Mouse (Mus musculus): ENCODE data around the gene Gcnt3.
A peak's percentile ranks its signal among the peaks of the same experiment; 100 is the strongest.

The Gcnt3 gene

DNA sequence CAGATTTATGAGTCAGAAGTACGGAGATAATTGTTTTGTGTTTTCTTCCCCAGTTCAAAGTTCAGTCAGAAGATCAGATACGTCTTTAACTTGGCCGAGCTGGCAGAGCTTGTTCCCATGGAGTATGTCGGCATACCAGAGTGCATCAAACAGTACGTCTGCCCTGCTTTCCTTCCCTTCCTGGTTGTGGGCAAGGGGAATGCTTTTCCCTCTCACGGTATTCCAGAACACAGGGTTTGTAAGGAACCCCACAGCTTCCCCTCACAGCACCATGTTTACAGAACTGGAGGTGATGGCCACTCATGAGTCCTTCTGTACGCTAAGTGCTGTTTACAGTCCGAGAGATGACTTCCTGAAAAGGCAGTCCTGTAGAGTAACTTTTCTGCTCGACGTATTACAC, 34.4 kb downstream of the Gcnt3 start:
- DNase-seq (ENCODE audit: low read depth, low spot score): no peak

DNA sequence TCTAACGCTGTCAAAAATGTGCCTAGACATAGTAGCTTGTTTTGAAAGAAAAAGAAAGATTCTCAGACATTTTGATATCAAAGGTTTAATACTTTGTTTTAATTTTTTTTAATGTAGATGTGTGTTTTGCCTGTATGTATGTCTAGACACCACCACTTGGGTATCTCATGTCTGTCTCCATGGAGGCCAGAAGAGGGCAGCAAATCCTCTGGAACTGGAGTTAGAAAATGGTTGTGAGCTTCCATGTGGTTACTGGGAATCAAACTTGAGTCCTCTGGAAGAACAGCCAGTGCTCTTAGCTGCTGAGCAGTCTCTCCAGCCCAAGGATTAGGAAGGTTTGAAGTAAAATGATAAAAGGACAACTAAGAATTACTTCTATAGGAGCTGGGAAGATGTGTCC, 38.6 kb downstream of the Gcnt3 start:
- peak; percentile 65 for DNase-seq (ENCODE audit: low read depth, low spot score)

DNA sequence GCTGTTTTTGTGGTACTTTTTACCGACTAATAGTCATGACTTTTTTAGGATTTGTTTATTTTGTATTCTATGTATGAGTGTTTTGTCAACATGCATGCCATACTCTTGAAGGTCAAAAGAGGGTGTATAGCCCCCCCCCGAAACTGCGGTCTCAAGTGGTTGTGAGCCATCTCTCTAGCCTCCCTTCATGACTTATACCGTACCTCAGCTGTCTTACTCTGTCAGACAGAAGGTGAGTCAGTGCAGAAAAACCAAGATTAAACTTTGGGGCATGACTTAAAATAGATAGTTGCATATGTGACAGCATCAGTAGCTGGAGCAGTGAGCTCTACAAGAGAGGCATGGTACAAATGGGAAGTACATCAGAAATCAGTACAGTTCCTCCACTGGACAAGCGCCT, 43.3 kb downstream of the Gcnt3 start:
- no peak for DNase-seq (ENCODE audit: low read depth, low spot score)

DNA sequence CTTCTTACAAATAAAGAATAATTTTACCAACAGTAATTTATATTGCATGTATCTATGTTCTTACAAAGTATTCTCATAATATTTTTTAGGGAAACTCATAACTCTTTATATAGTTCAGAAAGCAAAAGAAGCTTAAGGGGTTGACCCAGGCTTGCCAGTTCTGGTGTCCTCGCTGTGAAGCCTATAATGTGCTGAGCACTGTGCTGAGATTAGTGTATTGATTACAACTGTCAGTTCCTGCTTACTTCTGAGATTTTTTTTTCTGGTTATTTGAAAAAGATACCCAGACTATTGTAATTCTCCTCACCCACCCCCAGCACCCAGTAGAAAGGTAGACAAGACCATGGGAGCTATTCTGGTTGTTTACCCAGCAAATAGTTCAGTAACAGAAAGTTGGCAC, 44.4 kb downstream of the Gcnt3 start:
- no peak for DNase-seq (ENCODE audit: low read depth, low spot score)

DNA sequence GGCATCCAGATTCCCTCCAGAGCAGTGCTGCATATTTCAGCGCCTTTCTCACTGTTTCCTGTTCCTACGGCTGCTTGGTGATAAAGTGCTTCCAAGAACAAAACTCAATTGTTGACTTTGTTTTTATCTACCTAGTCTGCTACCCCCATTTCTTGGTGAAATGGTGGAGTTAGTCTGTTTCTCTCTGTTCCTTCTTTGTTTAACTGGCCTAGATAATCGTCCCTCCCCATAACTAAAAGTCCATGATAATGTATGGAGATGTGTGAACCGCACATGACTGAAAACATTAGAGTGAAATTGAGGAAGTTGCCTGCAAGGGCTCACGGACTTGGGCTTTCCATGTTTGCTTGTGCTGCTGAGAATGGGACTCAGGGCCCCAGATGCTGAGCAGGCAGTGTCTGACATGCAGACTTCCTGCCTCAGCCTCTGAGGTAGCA, 45.0 kb downstream of the Gcnt3 start:
- DNase-seq (ENCODE audit: low read depth, low spot score): no peak

DNA sequence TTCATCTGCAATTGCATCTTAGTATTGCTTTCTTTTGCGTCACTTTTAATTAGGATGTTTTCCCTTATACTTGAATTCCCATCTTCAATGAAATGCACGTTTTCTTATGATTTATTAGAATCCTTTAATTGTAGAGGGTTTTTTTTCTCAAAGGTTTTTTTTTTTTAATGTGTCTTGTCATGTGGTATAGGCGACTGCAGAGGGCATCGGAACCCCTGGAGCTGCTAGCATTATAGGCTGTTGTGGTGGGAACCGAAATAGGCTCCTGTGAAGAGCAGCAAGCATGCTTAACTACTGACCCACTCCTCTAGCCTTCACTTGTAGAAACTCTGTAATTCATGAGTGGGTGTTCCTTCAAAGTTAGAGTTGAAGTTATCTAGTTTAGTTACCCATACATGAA, 47.5 kb downstream of the Gcnt3 start:
- peak; percentile 32 for DNase-seq (ENCODE audit: low read depth, low spot score)

DNA sequence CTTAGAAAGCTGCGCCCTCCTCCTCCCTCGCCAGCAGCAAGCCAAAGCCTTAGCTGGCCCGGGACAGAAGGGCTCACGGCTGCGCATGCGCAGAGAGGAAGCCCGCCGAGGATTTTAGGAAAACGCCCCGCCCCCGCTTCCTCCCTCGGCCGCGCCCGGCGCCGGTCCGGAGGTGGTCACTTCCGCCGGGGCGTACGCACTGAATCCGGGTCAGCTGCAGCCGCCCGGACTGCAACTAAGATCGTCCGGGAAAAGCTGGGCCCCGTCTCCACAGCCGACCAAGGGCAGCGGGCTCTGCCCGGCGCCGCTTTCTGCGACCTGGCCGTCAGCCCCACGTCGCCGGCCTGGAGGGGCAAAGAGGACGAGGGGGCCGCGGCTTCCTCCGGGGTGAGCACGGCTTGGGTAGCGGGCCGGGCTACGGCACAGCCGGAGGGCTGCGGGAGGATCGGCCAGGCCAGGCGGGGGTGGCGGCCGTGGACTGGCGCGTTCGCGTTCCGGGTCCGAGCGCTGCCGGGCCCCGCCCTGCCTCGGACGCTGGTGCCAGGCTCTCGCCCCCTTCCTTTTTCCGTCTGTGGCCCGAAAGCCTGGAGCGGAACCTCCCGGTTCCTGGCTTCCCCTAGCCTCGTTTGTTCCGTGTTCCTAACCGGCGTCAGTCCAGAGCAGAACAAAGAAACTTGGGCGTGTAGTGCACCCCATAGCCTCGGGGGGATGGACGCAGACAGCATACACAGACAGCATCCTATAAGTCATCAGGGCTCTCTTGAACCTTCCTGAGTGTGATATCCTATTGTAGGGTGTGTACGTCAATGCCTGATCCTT, 48.4 kb downstream of the Gcnt3 start, which contains the start of gene Bnip2:
Bnip2 (plus strand) TSS at position 164 of the 819 bp plus-strand sequence.
- DNase-seq (ENCODE audit: low read depth, low spot score): peak; percentile 93

DNA sequence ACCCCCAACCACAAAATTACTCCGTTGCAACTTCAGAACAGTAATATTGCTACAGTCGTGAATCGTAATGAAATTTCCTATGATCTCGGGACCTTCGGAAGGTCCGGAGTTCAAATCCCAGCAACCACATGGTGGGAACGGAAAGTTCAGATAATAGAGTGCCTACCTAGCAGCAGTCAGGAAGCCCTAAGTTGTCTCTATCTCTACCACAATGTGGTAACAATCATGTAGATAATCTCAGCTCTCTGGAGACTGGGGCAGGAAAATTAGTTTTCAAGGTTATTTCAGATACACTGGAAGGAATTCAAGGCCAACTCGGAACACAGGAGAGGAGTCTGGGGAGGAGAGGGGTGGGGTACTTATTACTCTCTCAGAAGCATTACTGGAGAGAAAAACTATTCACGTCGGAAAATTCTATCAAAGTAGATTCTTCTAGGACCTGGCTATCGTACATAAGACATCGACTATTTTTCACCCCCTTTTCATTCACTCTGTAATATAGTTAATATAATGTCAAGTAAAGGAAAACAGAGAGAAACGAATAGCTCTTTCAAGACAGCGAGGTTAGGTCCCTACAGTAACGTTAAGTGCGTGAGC, 49.1 kb downstream of the Gcnt3 start:
- DNase-seq (ENCODE audit: low read depth, low spot score): no peak

DNA sequence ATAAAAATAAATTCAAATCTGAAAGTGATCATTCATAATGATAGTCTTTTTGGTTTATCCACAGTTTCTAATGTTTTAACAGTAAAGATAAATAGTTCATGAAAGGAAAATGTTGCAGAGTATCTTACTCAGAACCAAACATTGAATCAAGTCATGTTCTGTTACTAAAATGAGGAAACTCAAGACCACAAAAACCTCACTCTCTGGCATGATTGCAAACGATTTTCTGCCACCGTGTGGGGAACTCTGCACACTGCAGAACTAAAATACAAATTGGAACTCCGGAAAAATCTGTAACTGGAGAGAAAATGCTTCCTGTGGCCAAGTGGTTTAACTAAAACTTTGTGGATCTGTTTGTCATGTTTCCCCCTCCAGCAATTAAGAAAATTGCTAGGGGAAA, 50.3 kb downstream of the Gcnt3 start:
- DNase-seq (ENCODE audit: low read depth, low spot score): peak; percentile 59

DNA sequence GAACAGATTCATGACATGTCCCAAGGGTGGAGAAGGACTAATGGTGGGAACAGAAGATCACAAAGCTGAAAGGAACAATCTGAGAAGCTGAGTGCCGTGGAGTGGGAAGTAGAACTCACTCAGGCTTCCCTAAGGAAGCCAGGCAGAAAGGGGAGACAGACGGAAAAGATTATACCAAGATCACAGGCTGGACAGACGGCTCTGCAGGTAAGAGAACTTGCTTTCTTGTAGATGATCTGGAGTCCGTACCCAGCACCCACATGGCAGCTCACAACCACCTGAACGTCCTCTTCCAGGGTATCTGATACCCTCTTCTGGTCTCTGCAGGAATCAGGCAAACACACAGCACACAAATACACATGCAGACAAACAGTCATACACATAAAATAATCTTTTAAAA, 51.3 kb downstream of the Gcnt3 start:
- no peak for DNase-seq (ENCODE audit: low read depth, low spot score)

DNA sequence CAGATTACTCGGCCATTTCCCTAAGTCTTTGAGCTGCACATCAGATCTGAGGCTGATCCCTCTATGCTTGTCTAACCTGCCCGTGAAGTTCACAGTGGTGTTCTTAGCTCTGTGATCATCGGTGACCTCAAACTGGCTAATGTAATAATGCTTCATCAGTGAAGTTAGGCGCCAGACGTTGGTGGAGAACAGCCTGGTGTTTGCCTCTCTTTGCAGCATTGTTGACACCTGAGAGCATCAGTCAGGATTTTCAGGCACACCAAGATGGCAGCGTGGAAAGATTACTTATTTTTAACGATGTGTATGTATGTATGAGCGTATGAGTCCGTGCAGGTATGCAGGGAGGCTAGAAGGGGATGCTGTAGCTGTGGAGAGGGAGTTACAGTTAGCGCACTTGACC, 51.8 kb downstream of the Gcnt3 start:
- DNase-seq (ENCODE audit: low read depth, low spot score): no peak

DNA sequence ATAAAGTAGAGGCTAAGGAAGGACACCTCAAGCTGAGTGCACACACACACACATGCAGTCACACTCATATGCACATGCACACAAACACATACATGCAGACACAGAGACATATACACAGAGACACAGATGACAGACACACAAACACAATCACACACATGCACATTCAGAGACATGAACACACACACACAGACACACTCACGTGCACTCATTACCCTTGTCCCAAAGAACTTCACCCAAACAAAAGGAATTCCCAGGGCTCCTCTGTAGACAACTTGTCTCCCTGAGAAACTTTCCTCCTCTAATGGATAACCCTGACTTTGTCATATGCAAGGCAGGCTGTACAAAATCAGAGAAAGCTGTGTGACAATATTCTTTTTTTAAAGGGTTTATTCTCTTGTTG, 52.4 kb downstream of the Gcnt3 start:
- no peak for DNase-seq (ENCODE audit: low read depth, low spot score)

Data from ES-CJ7 (cell line).